ENCODE assay signal across 15 mouse cellular contexts in genomic region chr2:109979209-109979608, GRCm38 (mm10). TPM values are rescaled to one million over a fixed set of nuclear protein-coding genes. Genes with fewer than 3 reads are reported as not detected.
A peak's percentile ranks its signal among the peaks of the same experiment; 100 is the strongest.
DNase-seq lines count a peak whose midpoint lies in the region; ATAC-seq and TF ChIP-seq lines count a peak whose summit lies in the region.
"Had no signal": no experiment of that assay in that cellular context is flagged by ENCODE, and none has a peak within 500 bp of the region (broad histone marks: within the 10 kb centered on the region; RNA-seq: fewer than 3 reads in every experiment).

No protein-coding gene starts in this region.

- peak; percentile 48 to 71 for DNase-seq in adrenal gland, adult (ENCODE audit: inconsistent age in 2 of 2, low spot score in 1 of 2)
- DNase-seq in adrenal gland, postnatal 4 days (ENCODE audit: low spot score in 2 of 2): no peak
- peak; percentile 47 for DNase-seq in hindbrain, postnatal 0 days (ENCODE audit: low spot score)
- no peak for DNase-seq in hindbrain, embryonic 11.5 days (ENCODE audit: low spot score)
- DNase-seq in c-Kit-positive CD71-positive TER-119-positive erythroid progenitor cells, embryonic 14.5 days (ENCODE audit: low spot score): peak; percentile 34
- DNase-seq in heart, postnatal 4 days: peak; percentile 76
- no peak for DNase-seq in frontal cortex, postnatal 25 days (ENCODE audit: low spot score in 2 of 2)
- no peak for DNase-seq in layer of hippocampus, adult 18-20 months (ENCODE audit: low spot score in 2 of 2)
- DNase-seq: right cerebral cortex, postnatal 4 days had no signal

- no peak for ATAC-seq in hindbrain, postnatal 0 days
- ATAC-seq in hindbrain, embryonic 11.5 days (ENCODE audit: low FRiP score): no peak
- ATAC-seq: activated CD4-positive, CD25-positive, alpha-beta regulatory T cell, adult 4 months had no signal

- H3K9me3 ChIP-seq in hindbrain, postnatal 0 days (ENCODE audit: low read length): no peaks in the 10 kb centered on the region
- H3K9me3 ChIP-seq in hindbrain, embryonic 11.5 days (ENCODE audit: control insufficient read depth, low read length): no peaks in the 10 kb centered on the region
- H3K9me3 ChIP-seq: hindbrain, embryonic 15.5 days; neural tube, embryonic 13.5 days had no signal

- H3K27ac ChIP-seq in hindbrain, postnatal 0 days: no peak overlapping the region
- H3K27ac ChIP-seq in hindbrain, embryonic 11.5 days (ENCODE audit: low read depth, low read length): no peak overlapping the region
- H3K27ac ChIP-seq: kidney, postnatal 0 days; left cerebral cortex, adult 2 months; liver, embryonic 14.5 days; neural tube, embryonic 13.5 days had no signal

- no peak overlapping the region for H3K9ac ChIP-seq in hindbrain, postnatal 0 days (replicated peaks; ENCODE audit: low read length)
- no peak overlapping the region for H3K9ac ChIP-seq in hindbrain, embryonic 11.5 days (ENCODE audit: low read depth, low read length)
- H3K9ac ChIP-seq: hindbrain, embryonic 15.5 days; liver, embryonic 14.5 days; neural tube, embryonic 13.5 days had no signal

- no peaks in the 10 kb centered on the region for H3K36me3 ChIP-seq in hindbrain, postnatal 0 days (ENCODE audit: insufficient read depth, low read length)
- H3K36me3 ChIP-seq in hindbrain, embryonic 11.5 days (ENCODE audit: control insufficient read depth, insufficient read depth, low read length): no peaks in the 10 kb centered on the region
- H3K36me3 ChIP-seq: hindbrain, embryonic 15.5 days had no signal

- TF ChIP-seq CTCF in hindbrain, postnatal 0 days (IDR thresholded peaks at IDR 0.05; ENCODE audit: low read depth): no peak

- no peaks in the 10 kb centered on the region for H3K4me1 ChIP-seq in hindbrain, postnatal 0 days (ENCODE audit: insufficient read depth, low read length)
- no peaks in the 10 kb centered on the region for H3K4me1 ChIP-seq in hindbrain, embryonic 11.5 days (replicated peaks; ENCODE audit: control insufficient read depth, insufficient read depth, low read length)

- H3K4me2 ChIP-seq in hindbrain, postnatal 0 days (ENCODE audit: low read depth, low read length): no peak overlapping the region
- no peak overlapping the region for H3K4me2 ChIP-seq in hindbrain, embryonic 11.5 days (replicated peaks; ENCODE audit: low read depth, low read length)
- H3K4me2 ChIP-seq: hindbrain, embryonic 15.5 days; neural tube, embryonic 13.5 days had no signal

- no peak overlapping the region for H3K4me3 ChIP-seq in hindbrain, postnatal 0 days (ENCODE audit: low read length)
- no peak overlapping the region for H3K4me3 ChIP-seq in hindbrain, embryonic 11.5 days (ENCODE audit: low read depth, low read length)
- H3K4me3 ChIP-seq: hindbrain, embryonic 15.5 days; left cerebral cortex, adult 2 months; neural tube, embryonic 13.5 days had no signal

- no peaks in the 10 kb centered on the region for H3K27me3 ChIP-seq in hindbrain, postnatal 0 days (ENCODE audit: insufficient read depth, low read length)
- H3K27me3 ChIP-seq in hindbrain, embryonic 11.5 days (ENCODE audit: control insufficient read depth, insufficient read depth, low read length): no peaks in the 10 kb centered on the region
- H3K27me3 ChIP-seq: hindbrain, embryonic 15.5 days; neural tube, embryonic 13.5 days had no signal

RNA-seq across cellular contexts. Expression of gene Ccdc34, which starts 38.4 kb away (rescaled TPM):
- total RNA-seq in adrenal gland, postnatal 4 days (2021): 10 to 100 TPM; 25.0 to 31.0 TPM
- total RNA-seq in hindbrain, postnatal 0 days (2014; rRNA removed): 15.8 and 18.6 TPM in 2 replicates
- 30.2 and 32.3 TPM in 2 replicates for polyA plus RNA-seq in hindbrain, postnatal 0 days (2015; fragmentation: Nextera tagmentation; extraction: Ambion mirVana)
- 57.4 and 65.0 TPM in 2 replicates for polyA plus RNA-seq in hindbrain, embryonic 11.5 days (2014; fragmentation: Nextera tagmentation; extraction: Ambion mirVana)
- total RNA-seq in heart, postnatal 4 days (2021): 10 to 100 TPM; 25.8 to 27.3 TPM
- 10 to 100 TPM; 14.1 to 15.3 TPM for total RNA-seq in layer of hippocampus, adult 18-20 months (2021)

Comparison
In these comparisons a context has a peak if more than half of its experiments do, and no peak if none do; other contexts are left out.
1. DNase-seq: peak in adrenal gland, adult (2 of 2), hindbrain, postnatal 0 days (single experiment), c-Kit-positive CD71-positive TER-119-positive erythroid progenitor cells, embryonic 14.5 days (single experiment) and heart, postnatal 4 days (single experiment); none in adrenal gland, postnatal 4 days (0 of 2), hindbrain, embryonic 11.5 days (single experiment), frontal cortex, postnatal 25 days (0 of 2) and layer of hippocampus, adult 18-20 months (0 of 2).